Mouse (Mus musculus) stomach, postnatal 0 days (tissue): ENCODE data around the gene Ust. TPM values are rescaled to one million over a fixed set of nuclear protein-coding genes. Genes with fewer than 3 reads are reported as not detected.

Experiments used
- ATAC-seq: fragments of 200-750 bp; cut with Nextera tagmentation; 2 replicates; pipeline ENCODE4 v1.8.0; 2017; ENCODE audit not compliant: low FRiP score, low TSS enrichment
- DNase-seq: peaks from one replicate; pipeline ENCODE4 v3.0.0-alpha.2; 2016; ENCODE audit warnings: low spot score
- H3K27ac ChIP-seq: fragments of 300-500 bp; sonication (generic); replicated peaks from 2 replicates; pipeline ENCODE4 v1.5.1; 2014; ENCODE audit warnings: mild to moderate bottlenecking, control low read depth
- H3K27me3 ChIP-seq: fragments of 300-500 bp; sonication (generic); 2 replicates; pipeline ENCODE4 v1.6.1; 2014; ENCODE audit warnings: low read length; ENCODE audit not compliant: control insufficient read depth, insufficient read depth
- H3K36me3 ChIP-seq: fragments of 300-500 bp; sonication (generic); 2 replicates; pipeline ENCODE4 v1.6.1; 2014; ENCODE audit warnings: low read length, mixed read lengths; ENCODE audit not compliant: control insufficient read depth, insufficient read depth
- H3K4me1 ChIP-seq: fragments of 300-500 bp; sonication (generic); replicated peaks from 2 replicates; pipeline ENCODE4 v1.6.1; 2014; ENCODE audit warnings: antibody characterized with exemption; ENCODE audit not compliant: control insufficient read depth, insufficient read depth
- H3K4me2 ChIP-seq: fragments of 300-500 bp; sonication (generic); replicated peaks from 2 replicates; pipeline ENCODE4 v1.6.1; 2014; ENCODE audit warnings: low read depth, mild to moderate bottlenecking, control low read depth, moderate library complexity
- H3K4me3 ChIP-seq: fragments of 300-500 bp; sonication (generic); 2 replicates; pipeline ENCODE4 v1.5.1; 2014; ENCODE audit warnings: low read depth, low read length, control low read depth
- H3K9ac ChIP-seq: fragments of 300-500 bp; sonication (generic); 2 replicates; pipeline ENCODE4 v1.6.1; 2014; ENCODE audit warnings: mild to moderate bottlenecking, low read length, control low read depth, mixed read lengths
- H3K9me3 ChIP-seq: fragments of 300-500 bp; sonication (generic); 2 replicates; pipeline ENCODE4 v1.6.1; 2016; ENCODE audit warnings: low read length; ENCODE audit not compliant: control insufficient read depth
- CTCF ChIP-seq: IDR thresholded peaks from 2 replicates; pipeline ENCODE4 v1.5.1; 2016; ENCODE audit warnings: antibody characterized with exemption, low read depth, mild to moderate bottlenecking, moderate library complexity
- EP300 ChIP-seq: optimal IDR thresholded peaks from 2 replicates; pipeline ENCODE3; 2016; ENCODE audit warnings: antibody characterized with exemption
- WGBS: fragments of 180-500 bp; shearing (Covaris S2); extraction: QIAGEN DNeasy Blood & Tissue Kit; methylation state at CpG from one replicate; pipeline ENCODE4 v1.1.7; 2014; 5-methylcytosine and 5-hydroxymethylcytosine counted together
- polyA plus RNA-seq: library from polyadenylated mRNA; unstranded; fragments of >200 nt; fragmentation: Nextera tagmentation; extraction: Ambion mirVana; gene quantifications from 2 replicates; pipeline ENCODE4 v1.2.1, GENCODE M21; 2015

Ust gene
- polyA plus RNA-seq, 1 experiment from 2014 or later: 2.4 TPM

DNA sequence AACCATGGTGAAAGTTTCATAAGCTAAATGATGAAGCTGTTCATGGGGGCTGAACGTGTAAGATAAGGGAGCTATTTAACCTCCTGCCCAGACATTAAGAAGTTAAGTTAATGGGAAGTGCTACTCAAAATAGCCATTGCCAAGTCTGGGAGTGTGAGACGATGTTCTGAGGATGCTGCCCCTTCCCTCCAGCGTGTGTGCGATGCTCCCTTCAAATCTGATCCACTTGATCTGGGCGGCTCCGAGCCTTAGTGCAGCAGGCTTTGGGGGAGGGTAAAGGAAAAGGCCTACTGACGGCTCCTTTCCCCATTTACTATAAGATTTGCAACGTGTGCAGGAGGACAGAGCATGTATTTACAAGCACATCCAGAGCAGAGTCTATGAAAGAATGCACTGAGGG lies 301.7 kb downstream of the Ust start:
- 35% methylated on average over 8 of the region's 8 CpGs for WGBS
- no peak overlapping the region for H3K9ac ChIP-seq
- H3K4me2 ChIP-seq: no peak overlapping the region
- H3K27ac ChIP-seq: no peak overlapping the region
- ATAC-seq (no peak), DNase-seq (no peak)
- no peak for TF ChIP-seq CTCF
- no peak for TF ChIP-seq EP300
- H3K4me3 ChIP-seq: no peak overlapping the region
- peaks cover 3% of the 10 kb centered on the region; the same call in 1 of the 2 replicates for H3K4me1 ChIP-seq
- H3K9me3 ChIP-seq: no peaks in the 10 kb centered on the region
- H3K36me3 ChIP-seq: no peaks in the 10 kb centered on the region
- H3K27me3 ChIP-seq: no peaks in the 10 kb centered on the region

DNA sequence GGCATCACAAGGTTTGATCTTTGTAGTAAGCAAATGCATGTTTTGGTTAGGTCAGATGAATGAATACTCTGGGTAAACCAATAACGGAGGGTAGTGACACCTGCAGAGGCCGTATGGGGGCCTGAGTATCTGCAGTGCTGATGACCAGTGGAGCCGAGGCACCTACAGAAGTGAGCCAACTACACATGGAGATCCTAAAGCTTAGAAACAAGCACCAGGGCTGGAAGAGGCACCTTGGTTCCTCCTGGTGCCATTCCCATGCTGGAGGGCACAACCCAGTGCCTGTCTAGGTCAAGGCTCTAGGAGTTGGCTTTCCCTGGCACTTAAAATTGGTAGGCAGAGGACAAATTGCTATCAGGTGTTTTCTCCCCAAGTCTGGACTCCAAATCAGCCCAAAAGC lies 303.4 kb downstream of the Ust start:
- WGBS: 95% methylated on average over 3 of the region's 3 CpGs
- no peak overlapping the region for H3K4me3 ChIP-seq
- H3K27ac ChIP-seq: no peak overlapping the region
- TF ChIP-seq CTCF (no peak), EP300 (no peak)
- no peaks in the 10 kb centered on the region for H3K27me3 ChIP-seq
- no peaks in the 10 kb centered on the region for H3K9me3 ChIP-seq
- DNase-seq (no peak), ATAC-seq (no peak)
- H3K9ac ChIP-seq: no peak overlapping the region
- peaks cover 3% of the 10 kb centered on the region; the same call in 1 of the 2 replicates for H3K4me1 ChIP-seq
- H3K36me3 ChIP-seq: no peaks in the 10 kb centered on the region
- H3K4me2 ChIP-seq: no peak overlapping the region

DNA sequence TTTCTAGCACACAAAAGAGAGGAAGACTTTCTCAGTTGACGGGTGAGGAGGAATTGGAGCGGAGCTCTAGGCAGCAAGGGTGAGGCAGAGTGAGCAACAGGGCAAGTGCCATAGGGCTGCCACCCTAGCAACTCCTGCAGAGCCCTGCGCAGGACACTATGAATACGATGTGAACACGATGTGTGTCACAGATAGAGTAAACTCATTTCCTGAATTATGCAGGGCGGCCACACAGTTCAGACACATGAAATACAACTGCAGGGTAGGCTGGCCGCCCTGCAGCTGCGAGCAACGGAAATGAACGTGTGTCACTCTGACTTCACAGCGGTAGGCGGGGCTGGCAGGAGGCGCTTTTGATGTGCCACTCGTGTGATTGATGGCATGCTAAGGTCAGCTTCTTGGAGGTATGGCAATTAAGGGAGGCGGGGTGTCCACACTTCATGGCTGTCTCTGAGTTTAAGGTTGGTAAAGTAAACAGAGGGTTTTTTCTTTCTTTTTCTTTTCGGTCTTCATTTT lies 304.7 kb downstream of the Ust start:
- H3K4me1 ChIP-seq: peaks cover 3% of the 10 kb centered on the region; the same call in 1 of the 2 replicates
- H3K4me2 ChIP-seq: peak overlapping the region; percentile 41
- peak; percentile 78 for ATAC-seq
- no peak overlapping the region for H3K9ac ChIP-seq
- no peaks in the 10 kb centered on the region for H3K27me3 ChIP-seq
- peak overlapping the region; percentile 8; the same call in 1 of the 2 replicates for H3K4me3 ChIP-seq
- H3K27ac ChIP-seq: peak overlapping the region; percentile 65
- no peaks in the 10 kb centered on the region for H3K36me3 ChIP-seq
- DNase-seq: peak; percentile 69
- H3K9me3 ChIP-seq: no peaks in the 10 kb centered on the region
- TF ChIP-seq CTCF (no peak), EP300 (no peak)
- WGBS: 15% methylated on average over 16 of the region's 16 CpGs

DNA sequence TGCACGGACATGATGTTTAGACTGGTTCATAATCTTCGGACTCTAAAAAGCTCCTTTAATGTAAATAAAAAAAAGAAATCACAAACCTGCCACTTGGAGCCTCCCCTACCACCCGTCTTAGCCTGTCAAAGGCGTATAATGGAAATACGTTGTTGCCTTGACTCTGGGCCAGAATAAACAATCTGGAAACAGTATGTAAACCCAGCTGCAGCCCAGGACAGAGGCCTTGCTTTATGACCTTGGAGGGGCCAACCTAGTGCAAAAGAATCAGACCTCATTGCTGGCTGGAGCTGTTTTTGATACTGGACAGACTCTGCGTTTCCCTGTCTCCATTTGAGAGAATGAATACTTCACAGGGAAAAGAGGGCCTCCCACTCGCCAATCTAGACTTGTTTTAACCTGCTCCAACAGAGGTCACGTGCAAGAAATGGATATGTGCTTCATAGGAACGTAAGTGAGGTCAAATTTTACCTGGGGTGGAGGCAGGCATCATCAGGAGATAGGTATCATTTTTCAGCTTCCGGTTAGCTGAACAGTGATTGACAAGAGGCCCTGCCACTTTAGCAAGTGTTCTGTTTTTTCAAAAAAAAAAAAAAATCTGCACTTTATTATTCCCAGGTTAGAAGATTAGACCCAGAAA lies 305.2 kb downstream of the Ust start:
- Histone ChIP-seq H3K36me3 (no peaks in the 10 kb centered on the region), H3K4me2 (peak overlapping the region; percentile 41), H3K4me3 (no peak overlapping the region), H3K27me3 (no peaks in the 10 kb centered on the region), H3K27ac (peak overlapping the region; percentile 65), H3K4me1 (peaks cover 3% of the 10 kb centered on the region; the same call in 1 of the 2 replicates), H3K9ac (no peak overlapping the region), H3K9me3 (no peaks in the 10 kb centered on the region)
- DNase-seq (peak; percentile 49), ATAC-seq (peak; percentile 86)
- TF ChIP-seq EP300: no peak
- no peak for TF ChIP-seq CTCF
- 21% methylated on average over 10 of the region's 10 CpGs for WGBS

- Histone ChIP-seq H3K9me3 (no peaks in the 10 kb centered on the region), H3K4me3 (no peak overlapping the region), H3K9ac (no peak overlapping the region), H3K36me3 (no peaks in the 10 kb centered on the region), H3K27me3 (no peaks in the 10 kb centered on the region), H3K4me2 (no peak overlapping the region), H3K4me1 (peaks cover 3% of the 10 kb centered on the region; the same call in 1 of the 2 replicates), H3K27ac (peak overlapping the region; percentile 45; the same call in 1 of the 2 replicates)
- WGBS: 56% methylated on average over 11 of the region's 11 CpGs
- ATAC-seq (peak; percentile 51), DNase-seq (no peak)
- TF ChIP-seq CTCF (no peak), EP300 (no peak)
Measured at GRCm38 (mm10) chr10:8212611-8213226, 305.9 kb downstream of the Ust start.

GRCm38 (mm10) chr10:8211694-8212093 lies 306.9 kb downstream of the Ust start:
- no peak overlapping the region for H3K9ac ChIP-seq
- 75% methylated on average over 5 of the region's 5 CpGs for WGBS
- no peaks in the 10 kb centered on the region for H3K36me3 ChIP-seq
- DNase-seq (no peak), ATAC-seq (no peak)
- H3K27ac ChIP-seq: no peak overlapping the region
- H3K4me1 ChIP-seq: peaks cover 3% of the 10 kb centered on the region; the same call in 1 of the 2 replicates
- TF ChIP-seq EP300 (no peak), CTCF (no peak)
- no peaks in the 10 kb centered on the region for H3K9me3 ChIP-seq
- H3K4me2 ChIP-seq: no peak overlapping the region
- no peak overlapping the region for H3K4me3 ChIP-seq
- no peaks in the 10 kb centered on the region for H3K27me3 ChIP-seq
